Mouse (Mus musculus) spleen, adult 2 months (tissue): Measurements from ENCODE around the gene Nlrc5. TPM values are rescaled to one million over a fixed set of nuclear protein-coding genes. Genes with fewer than 3 reads are reported as not detected.

Experiments
- DNase-seq, 2 experiments: peaks; one replicate each; pipeline versions ENCODE4 v3.0.0 to v3.0.0-alpha.2; 2012 to 2021; ENCODE audit warnings: low spot score in 2 of 2, low read depth in 1 of 2
- H3K27ac ChIP-seq: fragments of 200-500 bp; 2 replicates; pipeline ENCODE4 v1.5.1; 2012; ENCODE audit warnings: low read length, inconsistent platforms; ENCODE audit not compliant: insufficient read depth
- H3K27me3 ChIP-seq: fragments of 200-500 bp; 2 replicates; pipeline ENCODE4 v1.6.1; 2012; ENCODE audit warnings: mild to moderate bottlenecking, moderate library complexity, low read length, inconsistent platforms; ENCODE audit not compliant: control insufficient read depth, insufficient read depth
- H3K36me3 ChIP-seq: fragments of 200-500 bp; 2 replicates; pipeline ENCODE4 v1.6.1; 2012; ENCODE audit warnings: mild to moderate bottlenecking, low read length, inconsistent platforms; ENCODE audit not compliant: control insufficient read depth, insufficient read depth
- H3K4me1 ChIP-seq: fragments of 200-500 bp; 2 replicates; pipeline ENCODE4 v1.6.1; 2011; ENCODE audit warnings: inconsistent platforms; ENCODE audit not compliant: control insufficient read depth, insufficient read depth, insufficient read length
- H3K4me3 ChIP-seq: fragments of 200-500 bp; 2 replicates; pipeline ENCODE4 v1.5.1; 2011; ENCODE audit warnings: mild to moderate bottlenecking, inconsistent platforms; ENCODE audit not compliant: insufficient read depth, insufficient read length; ENCODE audit errors: extremely low read depth
- CTCF ChIP-seq: fragments of 200-500 bp; IDR thresholded peaks from 2 replicates; pipeline ENCODE4 v1.5.1; 2011; ENCODE audit warnings: mild to moderate bottlenecking, inconsistent platforms; ENCODE audit not compliant: insufficient read depth, insufficient read length, insufficient replicate concordance; ENCODE audit errors: extremely low read depth
- POLR2A ChIP-seq: fragments of 200-500 bp; IDR thresholded peaks from 2 replicates; pipeline ENCODE4 v1.6.1; 2011; ENCODE audit warnings: low read depth, low read length, inconsistent platforms
- WGBS: fragments of 180-500 bp; shearing (Covaris S2); methylation state at CpG from one replicate; pipeline ENCODE4 v1.1.7; 2018; 5-methylcytosine and 5-hydroxymethylcytosine counted together
- polyA plus RNA-seq: library from polyadenylated mRNA; depleted of rRNA; stranded (reverse); fragments of >200 nt; gene quantifications from 2 replicates; pipeline ENCODE4 v1.2.3, GENCODE M21; 2012

The Nlrc5 gene
- polyA plus RNA-seq, 1 experiment, result 47.3 TPM

DNA sequence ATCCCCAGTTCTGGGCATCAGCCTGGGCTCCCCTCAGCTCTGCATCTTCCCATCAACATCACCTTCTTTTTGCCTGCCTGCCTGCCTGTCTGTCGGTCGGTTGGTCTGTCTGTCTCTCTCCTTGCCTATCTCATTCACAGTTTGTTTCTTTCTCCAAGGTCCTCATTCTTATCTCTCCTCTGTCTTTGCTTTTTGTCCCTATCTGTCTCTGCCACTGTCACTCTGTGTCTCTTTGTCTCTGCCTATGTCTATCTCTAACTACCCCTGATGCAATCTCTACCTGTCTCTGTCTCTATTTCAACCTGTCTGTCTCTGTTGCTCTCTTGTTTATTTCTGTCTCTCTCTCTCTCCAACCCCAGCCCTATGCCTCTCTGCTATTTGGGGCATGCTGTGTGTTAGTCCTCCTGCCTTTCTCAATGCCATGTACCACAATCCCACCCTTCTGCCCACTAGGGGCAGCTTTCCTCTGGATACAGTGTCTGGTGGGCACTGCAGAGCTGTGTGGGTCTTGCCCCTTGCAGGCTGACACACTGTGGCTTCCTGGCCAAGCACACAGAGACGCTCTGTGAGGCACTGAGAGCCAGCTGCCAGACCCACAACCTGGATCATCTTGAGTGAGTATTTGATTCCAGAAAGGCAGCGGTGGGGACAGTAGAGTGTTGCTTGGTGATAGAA is 55.8 kb downstream of the Nlrc5 start:
- TF ChIP-seq POLR2A, result no peak
- no peak for DNase-seq
- H3K4me1 ChIP-seq, result no peaks in the 10 kb centered on the region
- H3K27me3 ChIP-seq, result no peaks in the 10 kb centered on the region
- 83% methylated on average over 4 of the region's 4 CpGs for WGBS
- H3K36me3 ChIP-seq, result peaks cover 12% of the 10 kb centered on the region; the same call in 1 of the 2 replicates
- no peak overlapping the region for H3K4me3 ChIP-seq
- H3K27ac ChIP-seq, result no peak overlapping the region

DNA sequence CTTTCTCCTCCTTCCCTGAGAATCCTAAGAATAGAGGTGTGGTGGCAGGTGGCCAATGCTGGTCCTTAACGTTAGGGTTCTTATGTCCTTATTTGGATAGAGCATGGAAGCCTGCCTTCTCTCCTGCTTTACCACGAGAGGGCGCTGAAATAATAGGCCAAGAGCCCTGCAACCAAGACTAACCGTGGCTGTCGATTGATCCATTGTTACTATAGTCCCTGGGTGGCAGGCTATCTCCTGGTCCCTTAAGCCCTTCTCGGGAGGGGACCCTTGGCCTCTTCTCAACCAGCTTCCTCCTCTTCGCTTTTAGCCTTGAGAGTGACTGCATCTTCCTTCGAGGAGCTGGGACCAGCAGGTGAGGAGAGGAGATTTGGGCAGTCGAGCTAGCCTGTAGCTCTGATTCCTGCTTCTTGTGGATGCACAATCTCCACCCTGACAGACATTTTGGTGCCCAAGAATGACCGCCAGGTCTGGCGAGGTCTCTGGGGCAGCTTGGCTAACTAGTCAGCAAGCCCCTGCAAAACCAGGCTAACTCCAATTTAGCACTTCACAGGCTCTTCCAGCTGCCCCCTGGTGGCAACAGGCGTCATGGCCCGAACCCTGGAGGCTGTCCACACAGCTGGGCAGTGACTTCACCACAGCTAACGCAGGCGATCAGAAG is 58.0 kb downstream of the Nlrc5 start:
- TF ChIP-seq POLR2A (no peak), CTCF (peak; percentile 82)
- 29% methylated on average over 15 of the region's 15 CpGs for WGBS
- Histone ChIP-seq H3K4me1 (no peaks in the 10 kb centered on the region), H3K4me3 (no peak overlapping the region), H3K36me3 (peaks cover 14% of the 10 kb centered on the region), H3K27ac (no peak overlapping the region), H3K27me3 (no peaks in the 10 kb centered on the region)
- peak; percentile 40 to 74 for DNase-seq

DNA sequence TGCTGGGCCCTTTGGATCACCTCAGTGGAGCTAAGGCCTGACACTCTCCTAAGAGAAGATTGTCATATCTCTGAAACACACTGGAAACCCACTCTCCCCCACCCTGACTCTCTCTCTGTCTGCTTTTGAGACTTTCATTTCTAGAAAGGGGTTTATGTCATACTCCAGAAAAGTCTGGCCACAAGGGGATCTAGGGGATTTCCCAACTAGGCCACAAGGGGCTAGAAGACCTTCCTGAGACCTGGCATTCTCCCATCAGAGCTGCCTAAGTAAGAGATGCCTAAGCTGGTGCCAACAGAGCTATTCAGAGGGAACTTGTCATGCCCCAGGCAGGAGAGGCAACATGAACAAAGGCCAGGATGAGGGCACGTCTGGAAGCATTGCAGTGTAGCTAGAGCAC is 59.1 kb downstream of the Nlrc5 start:
- 85% methylated on average over 1 of the region's 1 CpGs for WGBS
- Histone ChIP-seq H3K36me3 (peaks cover 9% of the 10 kb centered on the region), H3K4me1 (no peaks in the 10 kb centered on the region), H3K27ac (no peak overlapping the region), H3K27me3 (no peaks in the 10 kb centered on the region), H3K4me3 (no peak overlapping the region)
- DNase-seq, result no peak
- TF ChIP-seq POLR2A (no peak), CTCF (no peak)

DNA sequence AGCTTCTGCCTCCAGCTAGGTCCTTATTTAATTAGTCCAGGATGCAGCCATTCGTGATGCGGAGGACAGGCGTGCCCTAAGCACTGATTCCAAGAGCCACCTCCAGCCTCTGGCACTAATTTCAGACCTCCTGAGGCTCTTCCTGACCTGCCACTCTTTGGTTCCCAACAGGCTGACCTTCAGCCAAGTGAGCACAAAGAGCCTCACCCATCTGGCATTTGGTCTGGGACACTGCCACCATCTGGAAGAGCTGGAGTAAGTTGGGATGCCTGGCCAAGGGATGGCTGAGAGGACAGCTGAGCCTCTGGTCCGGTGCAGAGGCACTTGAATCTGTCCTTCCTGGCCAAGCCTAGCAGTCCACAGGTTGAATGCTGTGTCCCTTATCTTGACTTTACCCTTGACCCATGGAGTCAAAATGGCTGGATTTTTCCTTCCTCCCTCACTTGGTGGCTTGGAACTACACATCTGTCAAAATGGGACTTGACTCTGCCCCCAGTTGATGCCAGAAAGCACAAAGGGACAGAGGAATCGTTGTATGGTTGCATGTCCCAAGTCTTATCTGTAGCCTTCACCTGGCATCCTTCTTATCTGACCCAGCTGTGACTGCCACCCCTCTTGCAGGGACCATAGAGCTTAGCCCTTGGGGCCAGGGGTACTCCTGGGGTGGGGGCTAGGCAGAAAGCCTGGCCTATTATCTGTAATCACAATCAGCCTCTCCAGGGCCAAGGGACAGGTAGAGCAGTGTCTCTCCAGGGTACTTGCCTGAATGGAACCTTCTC is 81.5 kb downstream of the Nlrc5 start:
- 89% methylated on average over 5 of the region's 5 CpGs for WGBS
- TF ChIP-seq POLR2A, result no peak
- no peak for TF ChIP-seq CTCF
- H3K4me3 ChIP-seq, result no peak overlapping the region
- H3K36me3 ChIP-seq, result peaks cover 21% of the 10 kb centered on the region
- H3K4me1 ChIP-seq, result no peaks in the 10 kb centered on the region
- no peak for DNase-seq
- H3K27ac ChIP-seq, result no peak overlapping the region
- no peaks in the 10 kb centered on the region for H3K27me3 ChIP-seq

DNA sequence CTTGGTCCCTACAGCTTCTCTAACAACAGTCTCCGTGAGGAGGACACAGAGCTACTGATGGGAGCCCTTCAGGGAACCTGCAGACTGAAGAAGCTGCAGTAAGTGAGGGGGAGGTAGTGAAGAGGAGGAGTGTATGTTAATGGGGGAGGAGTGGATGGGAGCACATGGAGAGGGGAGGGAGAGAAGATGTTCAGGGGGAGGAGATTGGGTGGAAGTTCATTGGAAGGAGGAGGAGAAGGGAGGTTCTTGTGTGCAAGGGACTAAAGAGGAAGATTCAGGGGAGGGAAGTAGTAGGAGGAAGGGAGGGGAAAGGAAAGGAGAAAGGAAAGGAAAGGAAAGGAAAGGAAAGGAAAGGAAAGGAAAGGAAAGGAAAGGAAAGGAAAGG is 82.0 kb downstream of the Nlrc5 start:
- no peak for TF ChIP-seq CTCF
- no peak for TF ChIP-seq POLR2A
- Histone ChIP-seq H3K27ac (no peak overlapping the region), H3K36me3 (peaks cover 19% of the 10 kb centered on the region), H3K27me3 (no peaks in the 10 kb centered on the region), H3K4me3 (no peak overlapping the region), H3K4me1 (no peaks in the 10 kb centered on the region)
- 88% methylated on average over 1 of the region's 1 CpGs for WGBS
- DNase-seq, result no peak

DNA sequence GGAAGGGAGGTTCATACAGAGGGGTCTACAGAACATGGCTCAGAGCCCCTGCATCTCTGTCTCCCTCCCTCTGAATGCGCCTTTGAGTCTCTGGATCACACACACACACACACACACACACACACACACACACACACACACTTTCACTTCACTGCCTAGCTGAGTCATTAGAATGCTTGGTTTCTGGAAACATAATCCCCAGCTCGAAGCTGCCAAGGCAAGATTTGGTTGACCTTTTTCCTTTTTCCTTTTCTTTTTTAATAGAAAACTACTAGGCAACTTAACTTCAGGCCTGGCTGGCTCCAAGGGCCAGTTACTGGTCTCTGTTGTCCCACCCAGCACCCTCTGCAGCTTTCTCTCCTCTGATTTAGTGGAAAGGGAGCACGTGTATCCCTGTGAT is 82.6 kb downstream of the Nlrc5 start:
- WGBS, result 70% methylated on average over 3 of the region's 3 CpGs
- no peaks in the 10 kb centered on the region for H3K4me1 ChIP-seq
- no peak overlapping the region for H3K27ac ChIP-seq
- H3K36me3 ChIP-seq, result peaks cover 19% of the 10 kb centered on the region
- H3K27me3 ChIP-seq, result no peaks in the 10 kb centered on the region
- H3K4me3 ChIP-seq, result no peak overlapping the region
- no peak for DNase-seq
- TF ChIP-seq CTCF (no peak), POLR2A (no peak)
